Comparison of ENCODE assay signal across 16 mouse cellular contexts in genomic region chr1:38213377-38213776, GRCm38 (mm10).
"Had no signal": no experiment of that assay in that cellular context is flagged by ENCODE, and none has a peak within 500 bp of the region (broad histone marks: within the 10 kb centered on the region; RNA-seq: fewer than 3 reads in every experiment).

No protein-coding gene starts in this region.

- H3K4me1 ChIP-seq: liver, embryonic 15.5 days; megakaryocyte, embryonic 14.5 days had no signal

- H3K36me3 ChIP-seq: liver, embryonic 15.5 days had no signal

- H3K4me2 ChIP-seq: liver, embryonic 15.5 days; midbrain, embryonic 12.5 days; neural tube, embryonic 12.5 days had no signal

- H3K27me3 ChIP-seq: liver, embryonic 15.5 days; neural tube, embryonic 12.5 days had no signal

- H3K9me3 ChIP-seq: liver, embryonic 15.5 days; megakaryocyte, embryonic 14.5 days; midbrain, embryonic 12.5 days; neural tube, embryonic 12.5 days had no signal

- H3K9ac ChIP-seq: liver, embryonic 15.5 days; liver, postnatal 0 days; midbrain, embryonic 12.5 days; neural tube, embryonic 12.5 days had no signal

- H3K27ac ChIP-seq: liver, embryonic 15.5 days; macrophage; midbrain, embryonic 12.5 days; neural tube, embryonic 12.5 days had no signal

- ATAC-seq: liver, postnatal 0 days had no signal

- H3K4me3 ChIP-seq: liver, embryonic 15.5 days; megakaryocyte, embryonic 14.5 days; midbrain, embryonic 12.5 days; neural tube, embryonic 12.5 days had no signal

- DNase-seq: liver, postnatal 0 days; lung, adult 2 months; lung, postnatal 10 days; lung, postnatal 36 days; midbrain, embryonic 14.5 days; right cerebral cortex, postnatal 14 days; right cerebral cortex, postnatal 4 days; spleen, adult 18-20 months; thymus, adult 18-20 months; thymus, postnatal 14 days; thymus, postnatal 36 days had no signal
